Mouse (Mus musculus): ENCODE measurements around the gene Omt2a. TPM values are rescaled to one million over a fixed set of nuclear protein-coding genes. Genes with fewer than 3 reads are reported as not detected.

Omt2a gene
- total RNA-seq (2023; ENCODE audit: inconsistent age) = not detected in 4 replicates

DNA sequence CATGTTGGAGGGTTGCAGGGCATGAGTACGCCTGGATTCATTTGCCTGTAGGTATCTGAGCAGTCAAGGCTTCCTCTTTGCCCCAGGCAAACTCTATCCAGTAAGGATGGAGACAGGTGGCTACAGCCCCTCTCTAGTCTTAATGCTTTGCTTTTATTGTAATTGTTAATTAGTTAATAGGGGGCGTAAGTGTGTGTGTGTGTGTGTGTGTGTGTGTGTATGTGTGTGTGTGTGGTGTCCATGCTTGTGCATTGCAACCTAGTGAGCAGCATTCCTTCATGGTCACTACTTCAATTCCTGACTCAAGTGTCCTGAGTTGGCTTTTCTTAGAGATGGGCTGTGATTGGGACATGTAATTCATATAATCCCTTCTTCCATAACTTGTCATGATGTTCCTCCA, at the start of gene Omt2a:
Gene Omt2a (minus strand): TSS at position 101 of the 400 bp plus-strand sequence.

DNA sequence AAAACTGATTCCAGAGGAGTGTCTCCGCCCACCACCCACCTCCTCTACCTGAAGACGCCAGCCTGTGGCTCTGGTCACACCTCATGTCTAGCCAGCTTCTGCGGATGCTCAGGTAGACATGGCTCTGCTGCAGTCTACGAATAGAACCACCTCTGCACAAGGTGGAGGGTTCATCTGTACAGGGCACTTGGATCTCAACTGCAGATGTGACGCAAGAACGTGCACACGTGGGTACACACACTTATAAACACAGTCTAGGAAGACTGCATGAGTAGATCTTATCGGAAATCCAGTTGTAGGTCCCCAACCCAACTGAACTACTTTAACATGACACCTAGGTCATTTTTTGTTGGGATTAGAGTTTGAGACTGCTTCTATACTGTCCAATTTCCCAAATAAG, 41.0 kb upstream of the Omt2a start, which contains the start of gene Gsta2:
Gene Gsta2 (minus strand): TSS at position 178 of the 400 bp plus-strand sequence.

DNA sequence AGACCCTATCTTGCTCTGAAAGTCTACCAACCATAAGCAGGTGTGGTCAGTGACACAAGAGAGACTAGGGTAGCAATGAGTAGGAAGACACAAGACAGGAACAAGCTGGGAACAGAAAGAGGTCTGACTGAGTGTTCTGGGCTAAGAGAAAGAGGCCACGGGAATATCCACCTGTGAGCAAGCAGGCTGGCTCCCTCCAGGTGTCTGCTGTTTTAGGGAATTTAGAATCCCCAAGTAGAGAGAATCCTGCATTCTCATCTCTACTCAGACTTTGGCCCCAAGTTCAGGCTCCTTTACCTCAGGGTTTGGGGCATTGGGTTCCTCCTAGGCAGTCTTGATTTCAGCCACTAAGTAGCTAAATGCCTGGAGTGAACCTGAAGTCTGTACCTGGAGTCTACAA, 12.7 kb upstream of the Omt2a start, which contains the start of gene Omt2b:
Gene Omt2b (plus strand): TSS at position 301 of the 400 bp plus-strand sequence.

DNA sequence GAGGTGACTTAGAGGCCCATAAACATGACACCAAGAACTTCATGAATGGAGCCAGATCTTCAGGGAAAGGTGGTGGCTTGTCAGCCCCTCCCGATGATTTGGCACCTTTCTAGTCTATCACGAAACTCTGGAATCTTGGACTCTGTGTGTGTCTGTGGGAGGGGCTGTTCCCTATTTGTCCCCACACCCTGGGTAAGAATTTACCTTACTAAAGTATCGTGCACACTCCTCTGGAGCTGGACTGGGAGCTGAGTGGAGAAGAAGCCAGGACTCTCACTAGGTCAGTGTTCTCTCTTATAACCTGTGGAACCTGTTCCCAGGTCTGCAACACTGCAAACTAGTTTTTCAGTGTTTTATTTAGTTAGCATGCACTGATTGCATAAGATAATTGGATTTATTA, 24.9 kb downstream of the Omt2a start, which contains the start of gene Gm10639:
Gene Gm10639 (plus strand): TSS at position 201 of the 400 bp plus-strand sequence.

Other genes starting within 250 kb of the Omt2a start
- gene Fbxo9, start 205.7 kb downstream of the Omt2a start, total RNA-seq (2023; ENCODE audit: inconsistent age) = 34.2 to 44.0 TPM (median 38.2 TPM) in 4 replicates
- 3.5 to 5.0 TPM (median 4.6 TPM) in 4 replicates for gene Ick, start 205.6 kb downstream of the Omt2a start, total RNA-seq (2023; ENCODE audit: inconsistent age)
- 0.54 to 1.2 TPM in 2 of 4 replicates, not detected in the others for gene Gsta4, start 132.0 kb downstream of the Omt2a start, total RNA-seq (2023; ENCODE audit: inconsistent age)
- gene Gsta1, start 84.1 kb downstream of the Omt2a start, total RNA-seq (2023; ENCODE audit: inconsistent age) = not detected in 4 replicates
- gene Gm3776, start 57.7 kb downstream of the Omt2a start, total RNA-seq (2023; ENCODE audit: inconsistent age) = not detected in 4 replicates
- not detected in 4 replicates for gene Gm10639, start 24.9 kb downstream of the Omt2a start, total RNA-seq (2023; ENCODE audit: inconsistent age)
- not detected in 4 replicates for gene Omt2b, start 12.8 kb upstream of the Omt2a start, total RNA-seq (2023; ENCODE audit: inconsistent age)
- gene Gsta2, start 41.0 kb upstream of the Omt2a start, total RNA-seq (2023; ENCODE audit: inconsistent age) = not detected in 4 replicates
- gene Dppa5a, start 53.4 kb upstream of the Omt2a start, total RNA-seq (2023; ENCODE audit: inconsistent age) = not detected in 4 replicates
- gene Ooep, start 63.9 kb upstream of the Omt2a start, total RNA-seq (2023; ENCODE audit: inconsistent age) = not detected in 4 replicates
- not detected in 4 replicates for gene Ddx43, start 81.0 kb upstream of the Omt2a start, total RNA-seq (2023; ENCODE audit: inconsistent age)
- 0.78 to 1.3 TPM (median 1.3 TPM) in 4 replicates for gene Cgas, start 128.4 kb upstream of the Omt2a start, total RNA-seq (2023; ENCODE audit: inconsistent age)
- gene Mto1, start 133.4 kb upstream of the Omt2a start, total RNA-seq (2023; ENCODE audit: inconsistent age) = 22.7 to 26.4 TPM (median 24.0 TPM) in 4 replicates
- gene Gm17324, start 134.0 kb upstream of the Omt2a start, total RNA-seq (2023; ENCODE audit: inconsistent age) = 0.57 to 1.0 TPM (median 0.57 TPM) in 3 of 4 replicates, not detected in the other
- gene Eef1a1, start 174.4 kb upstream of the Omt2a start, total RNA-seq (2023; ENCODE audit: inconsistent age) = 8,619 to 9,062 TPM (median 8,707 TPM) in 4 replicates